Mouse (Mus musculus): ENCODE measurements around the gene Anxa2. TPM values are rescaled to one million over a fixed set of nuclear protein-coding genes. Genes with fewer than 3 reads are reported as not detected.
A peak's percentile ranks its signal among the peaks of the same experiment; 100 is the strongest.

The Anxa2 gene
- total RNA-seq, 2 experiments from 2014 or later: 342 to 392 TPM

DNA sequence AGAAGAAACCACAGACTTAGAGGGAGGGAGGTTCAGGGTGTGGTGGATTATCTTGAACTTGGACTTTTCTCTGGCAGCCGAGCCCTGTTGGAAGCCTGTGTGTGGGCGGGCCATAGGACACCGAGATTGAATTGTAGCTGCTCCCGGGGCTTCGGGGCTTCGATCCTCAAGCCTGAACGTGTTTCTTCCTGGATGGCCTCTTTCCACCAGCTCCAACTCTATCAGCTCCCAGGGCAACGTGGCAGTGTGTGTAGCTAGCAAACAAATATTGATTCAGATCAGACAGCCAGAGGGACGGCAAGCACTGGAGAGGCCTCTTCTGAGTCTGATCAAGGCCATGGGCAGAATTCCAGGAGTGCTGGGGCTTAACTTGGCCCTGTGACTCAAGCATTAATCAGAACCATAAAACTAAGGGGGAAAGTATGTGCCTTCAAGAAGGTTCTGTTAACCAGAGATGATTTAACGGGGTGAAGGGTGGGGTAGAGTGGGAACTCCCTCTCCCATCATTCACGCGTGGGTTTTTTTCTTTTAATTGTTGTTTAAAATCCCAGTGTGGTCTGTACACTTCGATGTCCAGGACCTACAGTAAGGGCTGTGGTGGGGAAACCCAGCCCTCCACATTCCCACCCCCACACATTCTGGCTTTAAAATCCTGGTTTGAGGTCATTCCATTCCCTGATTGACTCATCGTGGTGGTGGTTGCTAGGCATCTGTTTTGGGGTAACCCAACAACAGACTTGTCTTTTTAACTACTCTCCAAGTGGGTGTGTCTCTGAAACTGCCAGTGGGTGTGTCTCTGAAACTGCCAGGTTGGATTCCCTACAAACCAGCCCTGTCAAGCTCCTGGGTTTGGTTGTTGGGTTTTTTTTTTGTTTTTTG, 4.6 kb downstream of the Anxa2 start:
- peak; percentile 68 to 85 for DNase-seq (ENCODE audit: low spot score in 2 of 2)

DNA sequence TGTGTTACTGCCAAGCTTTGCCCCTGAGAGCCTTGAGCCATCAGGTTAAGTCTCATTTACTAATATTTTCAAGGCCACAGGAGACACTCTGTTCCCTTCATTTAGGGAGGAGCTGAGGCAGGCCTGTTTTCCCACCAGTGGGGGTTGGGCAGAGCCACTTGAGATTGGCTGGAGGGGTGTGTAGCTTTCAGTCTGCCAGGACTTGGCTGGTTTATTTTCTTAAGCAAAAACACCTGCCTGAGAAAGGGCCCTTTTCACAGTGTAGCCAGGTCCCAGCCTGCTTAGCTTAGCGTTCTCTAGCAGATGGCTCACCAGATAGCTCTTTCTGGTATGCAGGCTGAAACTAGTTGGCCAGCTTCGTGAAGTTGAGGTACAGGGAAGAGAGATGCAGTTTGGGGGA, 5.6 kb downstream of the Anxa2 start:
- DNase-seq (ENCODE audit: low spot score in 2 of 2): peak in 1 of 2 experiments; percentile 59

DNA sequence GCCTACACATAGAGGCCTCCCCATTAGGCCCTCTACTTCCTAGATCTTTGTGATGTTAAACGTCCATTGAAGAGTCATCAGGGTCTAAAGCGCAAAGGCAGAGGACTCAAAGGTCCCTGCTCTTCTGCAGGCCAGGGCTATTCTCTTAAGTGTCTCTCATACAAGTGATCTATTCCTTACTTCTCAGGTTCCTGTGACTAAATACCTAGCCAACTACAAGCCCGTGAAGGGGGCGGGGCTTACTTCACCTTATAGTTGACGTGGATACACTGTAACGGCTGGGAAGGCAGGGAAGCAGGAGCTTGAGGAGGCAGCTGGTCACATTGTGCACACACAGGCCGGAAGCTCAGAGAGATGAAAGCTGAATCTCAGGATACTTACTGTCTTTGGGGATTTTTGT, 6.5 kb downstream of the Anxa2 start:
- no peak for DNase-seq (ENCODE audit: low spot score in 2 of 2)

DNA sequence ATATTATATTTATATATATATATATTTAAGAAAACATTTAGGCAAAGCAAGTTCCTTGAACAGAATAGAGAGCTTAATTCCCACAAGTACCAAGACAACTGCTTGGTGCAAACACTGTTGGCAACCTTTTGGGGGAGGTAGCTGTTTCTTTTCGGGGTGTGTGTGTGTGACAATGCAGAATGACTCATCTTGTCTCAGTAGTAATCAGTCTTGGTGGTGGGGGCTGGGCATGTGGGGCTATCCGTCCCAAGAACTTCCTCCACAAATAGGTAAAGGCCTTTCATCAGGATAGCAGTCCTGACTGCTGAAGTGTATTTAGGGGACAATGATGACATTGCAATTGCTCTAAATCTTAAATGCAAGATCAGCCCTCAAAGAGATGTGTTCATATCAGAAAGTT, 9.6 kb downstream of the Anxa2 start:
- DNase-seq (ENCODE audit: low spot score in 2 of 2): no peak

DNA sequence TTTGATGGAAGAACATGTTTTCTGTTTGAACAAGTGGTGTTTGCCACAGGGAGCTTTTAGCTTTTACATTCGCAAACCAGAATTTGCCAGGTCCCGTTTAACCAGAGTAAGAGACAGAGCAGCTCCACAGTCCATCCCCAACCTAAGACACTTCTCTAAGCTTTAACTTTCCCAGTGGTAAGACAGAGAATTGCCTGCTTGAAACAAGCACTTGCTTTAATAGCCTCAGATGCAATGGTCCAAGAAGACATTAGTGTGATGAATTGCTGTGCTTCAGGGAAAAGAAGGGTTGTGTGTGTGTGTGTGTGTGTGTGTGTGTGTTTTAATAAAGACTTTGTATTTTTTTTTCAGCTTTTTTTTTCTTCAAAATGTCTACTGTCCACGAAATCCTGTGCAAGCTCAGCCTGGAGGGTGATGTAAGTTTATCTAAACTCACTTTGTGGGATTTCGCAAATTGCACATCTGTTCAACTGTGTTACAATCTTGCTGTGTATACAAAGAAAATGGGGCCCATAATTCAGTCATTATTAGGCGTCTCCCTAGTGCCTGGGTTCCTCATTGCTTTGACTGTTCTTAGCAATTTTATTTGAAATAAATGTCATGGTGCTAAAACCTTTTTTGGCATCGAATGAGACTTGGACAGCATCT, 10.8 kb downstream of the Anxa2 start:
- DNase-seq (ENCODE audit: low spot score in 2 of 2): no peak

DNA sequence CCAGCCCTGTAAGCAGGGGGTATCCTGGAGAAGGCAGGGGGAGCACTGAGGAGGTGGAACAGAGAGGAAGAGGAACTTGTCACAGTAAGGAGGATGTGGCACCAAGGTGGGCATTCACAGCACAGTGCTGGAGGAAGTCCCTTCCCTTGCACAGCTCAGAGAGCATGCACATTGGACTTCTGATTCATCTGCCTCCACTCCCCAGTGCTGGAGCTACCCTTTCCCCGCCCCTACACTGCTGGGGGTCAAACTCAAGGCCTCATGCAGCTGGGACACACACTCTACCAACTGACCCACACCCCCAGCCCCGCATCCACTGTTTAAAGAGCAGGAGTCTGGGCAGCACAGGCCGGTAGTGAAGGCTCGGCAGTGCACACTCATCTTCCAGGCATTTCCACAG, 12.7 kb downstream of the Anxa2 start:
- DNase-seq (ENCODE audit: low spot score in 2 of 2): no peak

DNA sequence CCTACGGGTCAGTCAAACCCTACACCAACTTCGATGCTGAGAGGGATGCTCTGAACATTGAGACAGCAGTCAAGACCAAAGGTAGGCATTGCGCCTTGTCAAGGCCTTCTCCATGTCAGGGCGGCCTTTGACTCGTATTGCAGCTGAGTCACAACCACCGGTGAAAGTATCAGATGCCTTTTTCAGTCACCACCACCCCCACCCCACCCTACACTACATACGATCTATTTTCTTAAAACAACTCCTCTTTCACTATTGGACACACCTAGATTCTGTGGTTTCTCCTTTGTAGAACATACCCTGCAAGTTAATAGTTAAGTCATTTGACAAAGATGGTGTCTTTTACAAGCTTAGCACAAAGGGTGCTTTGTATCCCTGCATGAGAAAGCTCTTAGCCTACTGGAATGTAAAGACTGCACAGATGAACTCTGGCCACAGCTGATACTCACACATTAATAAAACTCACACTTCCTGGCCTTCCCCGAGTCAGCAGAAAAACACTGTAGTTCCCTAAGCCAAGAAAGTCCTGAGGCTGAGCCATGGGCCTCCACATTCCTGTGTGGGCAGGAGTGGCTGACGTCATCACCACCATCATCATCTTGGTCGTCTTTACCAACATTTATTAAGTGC, 14.0 kb downstream of the Anxa2 start:
- no peak for DNase-seq (ENCODE audit: low spot score in 2 of 2)

DNA sequence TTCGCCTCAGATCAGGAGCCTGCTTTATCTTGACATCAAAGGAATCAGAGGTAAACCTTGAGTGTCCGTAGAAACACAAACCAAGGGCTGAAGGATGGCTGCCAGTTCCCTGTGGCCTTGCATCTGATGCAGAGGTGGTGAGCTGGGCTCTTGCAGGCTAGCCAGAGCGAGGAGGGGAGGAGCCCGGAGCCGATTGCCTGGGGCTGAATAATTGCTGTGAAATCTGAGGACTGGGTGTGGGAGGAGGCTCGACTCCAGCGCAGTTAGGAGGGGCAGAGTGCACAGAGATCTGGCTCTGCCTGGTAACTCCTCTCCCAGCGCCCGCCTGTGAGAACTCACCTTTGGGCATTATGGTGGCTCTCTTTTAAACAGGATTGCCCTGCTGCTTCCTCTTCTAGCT, 15.6 kb downstream of the Anxa2 start:
- peak in 1 of 2 experiments; percentile 36 for DNase-seq (ENCODE audit: low spot score in 2 of 2)

DNA sequence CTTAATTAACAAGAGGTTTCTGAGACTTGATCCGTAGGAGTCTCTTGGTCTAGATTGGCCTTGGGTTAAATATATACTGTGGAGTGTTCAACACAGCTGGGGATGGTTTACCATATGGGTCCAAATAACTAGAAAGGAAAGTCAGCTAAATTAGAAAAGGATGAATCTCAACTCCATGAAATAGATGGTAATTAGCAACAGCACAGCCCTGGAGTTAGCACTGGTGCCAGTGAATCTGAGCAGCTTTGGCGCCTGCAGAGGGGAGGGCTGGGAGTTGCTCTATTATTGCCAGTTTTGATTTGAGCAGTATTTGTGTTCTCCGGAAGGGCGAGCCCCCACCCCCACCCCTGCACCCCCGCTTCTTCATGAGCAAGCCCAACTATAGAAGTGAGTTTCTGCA, 16.9 kb downstream of the Anxa2 start:
- no peak for DNase-seq (ENCODE audit: low spot score in 2 of 2)

DNA sequence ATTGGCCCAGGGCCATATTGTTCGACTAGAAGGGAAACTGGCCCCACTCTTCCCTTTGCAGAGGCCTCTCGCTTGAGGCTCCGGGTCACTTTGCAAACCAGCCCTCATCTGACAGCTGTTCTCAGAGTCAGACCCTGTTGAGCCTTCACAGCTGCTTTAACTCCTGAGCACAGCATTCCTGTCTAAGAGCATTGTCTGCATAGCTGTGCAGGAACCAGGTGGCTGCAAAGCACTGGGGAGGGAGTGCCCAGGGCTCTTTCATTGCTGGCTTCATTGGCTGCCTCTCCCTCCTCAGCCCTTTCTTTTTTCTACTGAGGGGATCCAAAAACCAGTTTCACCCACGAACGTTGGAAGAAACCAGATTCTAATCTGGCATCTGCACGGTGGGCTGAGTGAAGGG, 17.5 kb downstream of the Anxa2 start:
- DNase-seq (ENCODE audit: low spot score in 2 of 2): peak in 1 of 2 experiments; percentile 42

DNA sequence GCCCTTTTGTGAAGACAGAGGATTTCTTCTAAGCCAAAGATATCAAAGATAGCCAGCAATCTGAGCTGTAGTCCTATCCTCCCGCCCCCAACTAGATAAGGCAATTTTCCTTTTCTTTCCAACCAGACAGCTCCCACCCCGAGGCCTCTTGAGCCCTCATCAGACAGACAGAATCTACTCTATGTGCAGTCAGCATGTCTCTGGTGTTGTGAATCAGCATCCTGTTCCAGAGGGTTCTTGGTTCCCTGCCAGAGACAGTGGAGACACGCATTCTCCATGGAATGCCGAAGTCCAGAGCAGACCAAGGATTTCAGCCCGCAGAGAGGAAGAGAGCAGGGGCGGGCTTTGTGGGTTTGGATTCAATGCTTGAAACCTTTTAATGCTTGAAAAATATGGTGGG, 19.3 kb downstream of the Anxa2 start:
- DNase-seq (ENCODE audit: low spot score in 2 of 2): peak; percentile 44 to 80

DNA sequence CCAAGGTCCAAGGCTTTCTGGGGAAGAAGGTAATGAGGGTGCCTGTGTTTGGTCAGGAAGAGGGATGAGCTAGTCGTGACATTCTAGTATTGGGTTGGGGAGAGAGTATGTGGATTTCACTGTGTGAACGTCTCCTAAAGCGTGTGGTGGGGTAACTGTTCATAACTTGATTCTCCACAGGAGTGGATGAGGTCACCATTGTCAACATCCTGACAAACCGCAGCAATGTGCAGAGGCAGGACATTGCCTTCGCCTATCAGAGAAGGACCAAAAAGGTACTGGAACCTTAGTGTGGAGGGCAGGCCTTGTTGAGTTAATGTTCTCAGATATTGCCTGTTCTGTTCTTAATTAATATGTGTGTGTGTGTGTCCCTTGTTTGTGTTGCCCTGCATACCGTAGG, 22.5 kb downstream of the Anxa2 start:
- no peak for DNase-seq (ENCODE audit: low spot score in 2 of 2)

DNA sequence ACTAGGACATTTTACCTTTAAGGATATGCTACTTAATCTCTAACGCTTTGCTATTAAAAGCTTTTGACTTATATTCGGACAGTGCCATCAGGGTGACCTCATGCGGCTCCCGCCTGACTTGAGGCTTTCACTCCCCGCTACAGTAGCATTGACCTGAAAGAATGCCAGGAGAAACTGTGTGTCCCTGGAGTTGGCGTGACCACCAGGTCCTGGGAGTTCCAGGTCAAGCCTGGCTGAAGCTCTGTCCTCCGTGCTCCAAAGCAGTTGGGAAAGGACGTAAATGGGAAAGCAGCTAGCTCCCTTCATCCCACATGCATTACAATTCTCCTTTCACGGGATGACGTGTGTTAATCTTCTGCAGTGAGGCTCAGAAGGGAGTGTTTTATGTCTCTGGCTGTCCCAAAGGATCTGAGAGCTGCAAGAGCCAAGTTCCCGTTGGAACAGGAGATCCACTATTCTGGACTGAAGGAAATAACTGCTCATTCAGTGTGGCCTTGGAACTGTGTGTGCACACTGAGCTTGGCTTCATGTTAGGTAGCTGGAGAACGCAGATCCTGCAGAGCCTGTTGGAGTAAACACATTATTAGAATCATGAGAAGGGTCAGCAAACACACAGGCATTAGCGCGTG, 23.9 kb downstream of the Anxa2 start:
- DNase-seq (ENCODE audit: low spot score in 2 of 2): no peak

DNA sequence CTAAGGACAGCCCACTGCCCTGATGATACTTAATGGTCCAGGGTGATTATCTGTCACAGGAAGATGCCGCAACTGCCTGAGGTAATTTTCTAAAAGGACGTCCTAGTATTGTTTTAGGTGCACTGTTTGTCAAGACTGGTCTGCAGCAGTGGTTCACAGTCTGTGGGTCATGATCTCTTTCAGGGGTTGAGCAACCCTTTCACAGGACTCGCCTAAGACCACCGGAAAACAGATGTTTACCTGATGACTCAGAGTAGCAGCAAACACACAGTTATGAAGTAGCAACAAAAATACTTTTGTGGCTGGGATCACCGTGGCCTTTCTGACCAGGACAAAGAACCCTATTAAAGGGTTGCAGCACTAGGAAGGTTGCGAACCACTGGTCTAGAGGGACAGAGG, 24.4 kb downstream of the Anxa2 start:
- DNase-seq (ENCODE audit: low spot score in 2 of 2): no peak

DNA sequence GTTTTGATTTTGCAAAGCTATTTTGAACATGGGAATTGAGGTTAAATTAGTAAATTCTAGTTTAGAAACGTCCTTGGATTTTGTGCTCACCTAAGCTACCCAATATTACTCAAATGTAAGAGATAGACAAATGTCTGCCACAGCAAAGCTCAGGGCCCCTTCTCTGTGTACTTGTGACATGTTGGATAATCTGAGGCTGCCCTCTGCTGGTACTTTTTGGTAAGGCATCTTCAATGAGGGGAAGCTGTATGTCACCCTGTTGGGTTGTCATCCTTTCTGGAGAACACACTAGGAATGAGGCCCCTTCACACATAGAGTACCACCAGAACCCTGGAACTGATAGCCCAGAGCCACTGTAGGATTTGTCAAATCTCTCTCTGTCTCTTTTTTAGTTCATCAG, 26.9 kb downstream of the Anxa2 start:
- peak; percentile 55 to 77 for DNase-seq (ENCODE audit: low spot score in 2 of 2)

DNA sequence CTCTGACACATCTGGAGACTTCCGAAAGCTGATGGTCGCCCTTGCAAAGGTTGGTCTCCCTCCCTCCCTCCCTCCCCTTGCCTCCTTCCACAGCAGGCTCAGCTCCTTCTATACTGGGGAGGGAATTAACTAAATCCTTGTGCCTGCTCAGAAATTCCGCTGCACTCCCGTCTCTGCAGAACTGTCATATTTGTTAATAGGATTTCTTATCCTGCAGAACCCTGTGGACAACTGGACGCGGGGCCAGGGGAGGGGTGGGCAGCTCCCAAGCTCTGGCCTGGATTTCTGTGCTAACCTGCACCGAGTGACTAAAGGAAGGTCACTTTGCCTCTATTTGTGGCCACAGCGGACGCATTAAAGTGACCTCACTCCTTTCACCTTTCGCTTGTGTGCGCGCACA, 30.4 kb downstream of the Anxa2 start:
- DNase-seq (ENCODE audit: low spot score in 2 of 2): no peak

DNA sequence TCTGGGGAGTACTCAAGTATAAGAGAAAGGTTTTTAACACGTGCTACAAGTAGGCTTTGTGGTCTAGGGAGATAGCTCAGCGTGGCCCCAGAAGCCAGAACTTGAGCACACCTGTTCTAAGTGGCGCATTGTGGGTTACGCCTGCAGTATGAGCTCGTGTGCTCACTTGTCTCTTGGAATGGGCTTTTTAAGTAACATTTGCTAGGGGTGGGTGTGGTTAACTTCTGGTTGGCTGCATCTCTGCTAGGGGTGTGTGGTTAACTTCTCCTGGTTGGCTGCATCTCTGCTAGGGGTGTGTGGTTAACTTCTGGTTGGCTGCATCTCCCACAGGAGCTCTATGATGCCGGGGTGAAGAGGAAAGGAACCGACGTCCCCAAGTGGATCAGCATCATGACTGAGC, 32.7 kb downstream of the Anxa2 start:
- no peak for DNase-seq (ENCODE audit: low spot score in 2 of 2)

DNA sequence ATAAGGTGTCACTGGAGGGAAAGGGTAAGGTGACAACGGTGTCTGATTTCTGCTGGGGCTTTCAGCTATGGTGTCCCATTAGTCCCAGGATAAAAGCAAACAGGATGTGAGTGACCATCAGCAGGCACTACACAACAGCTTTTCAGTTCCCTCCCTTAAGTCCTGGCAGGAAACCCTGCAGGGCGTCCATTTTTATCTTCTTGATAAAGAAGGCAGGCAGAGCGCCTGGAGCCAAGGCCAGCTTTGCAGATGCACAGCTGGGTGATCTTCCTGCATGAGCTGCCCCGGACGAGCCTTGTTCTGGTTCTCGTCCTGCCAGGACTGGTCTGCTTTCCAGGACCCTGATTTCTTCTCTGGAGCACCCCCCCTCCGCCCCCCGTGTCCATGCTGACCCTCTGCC, 35.1 kb downstream of the Anxa2 start:
- no peak for DNase-seq (ENCODE audit: low spot score in 2 of 2)

DNA sequence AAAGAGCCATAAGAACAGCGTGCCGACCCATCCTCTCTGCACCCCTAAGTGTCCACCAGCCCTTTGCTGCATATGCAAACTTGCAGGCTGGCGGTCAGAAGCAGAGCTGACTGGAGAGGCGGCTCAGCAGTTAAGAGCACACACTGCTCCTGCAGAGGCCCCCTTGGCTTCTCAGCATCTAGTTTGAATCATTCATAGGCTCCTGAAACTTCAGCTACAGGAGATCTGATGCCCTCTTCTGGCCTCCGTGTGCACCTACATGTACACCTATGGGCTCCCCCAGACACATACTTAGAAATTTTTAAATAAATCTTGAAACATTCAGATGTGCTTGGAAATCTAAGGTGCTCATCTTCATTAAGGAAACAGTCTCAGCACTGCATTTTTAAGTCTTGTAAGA, 35.6 kb downstream of the Anxa2 start:
- no peak for DNase-seq (ENCODE audit: low spot score in 2 of 2)

DNA sequence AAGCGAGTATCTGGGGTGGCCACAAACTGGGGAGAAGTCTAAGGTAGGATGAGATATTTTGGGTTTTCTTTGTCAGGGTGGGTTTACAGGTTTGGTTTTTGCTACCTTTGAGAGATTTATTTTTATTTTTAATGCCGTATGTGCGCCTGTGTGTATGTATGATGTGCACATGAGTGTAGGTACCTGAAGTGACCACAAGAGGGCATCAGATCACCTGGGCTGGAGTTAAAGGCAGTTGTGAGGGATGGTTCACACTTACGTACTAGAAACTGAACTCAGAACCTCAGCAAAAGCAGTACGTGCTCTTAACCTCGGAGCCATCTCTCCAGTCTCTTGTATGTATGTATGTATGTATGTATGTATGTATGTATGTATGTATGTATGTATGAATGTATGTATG, 39.4 kb downstream of the Anxa2 start:
- no peak for DNase-seq (ENCODE audit: low spot score in 2 of 2)

DNA sequence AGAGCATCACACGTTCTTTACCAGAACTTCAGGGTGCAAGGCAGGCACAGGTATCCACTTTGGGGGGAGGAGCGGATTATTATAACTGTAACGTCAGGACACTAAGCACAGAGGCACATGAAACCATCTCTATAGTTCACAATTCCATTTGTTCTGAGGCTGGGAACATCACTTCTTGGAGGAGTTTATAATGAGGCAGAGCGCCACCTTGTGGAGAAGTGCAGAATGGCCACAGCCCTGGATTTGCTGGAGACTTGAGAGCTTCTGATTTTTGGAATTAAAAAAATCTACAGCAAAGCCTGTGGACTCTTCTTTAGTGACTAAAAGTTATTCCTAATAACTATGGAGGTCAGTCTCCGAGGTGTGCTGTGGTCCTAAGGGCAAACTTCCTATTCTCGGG, 49.1 kb downstream of the Anxa2 start:
- peak; percentile 42 to 68 for DNase-seq (ENCODE audit: low spot score in 2 of 2)

DNA sequence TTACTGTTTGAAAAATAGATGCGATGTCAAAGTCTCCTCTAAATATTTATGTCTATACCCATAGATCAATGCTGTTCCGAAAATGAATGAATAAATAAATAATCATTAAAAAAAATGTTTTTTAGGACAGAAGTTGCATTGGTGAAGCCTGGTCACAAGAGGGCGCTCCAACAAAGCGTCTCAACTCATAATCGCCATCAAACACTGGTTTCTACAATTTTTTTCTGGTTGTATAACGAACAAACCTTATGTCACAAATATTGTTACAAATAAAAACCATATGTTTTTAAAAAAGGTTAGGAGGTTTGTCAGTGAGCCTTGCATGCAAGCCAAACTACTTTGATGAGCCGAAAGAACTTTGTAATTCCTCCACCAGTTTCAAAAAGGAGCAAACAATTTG, 52.2 kb downstream of the Anxa2 start:
- no peak for DNase-seq (ENCODE audit: low spot score in 2 of 2)

Measured in gastrocnemius, postnatal 4 days (tissue).